Mouse (Mus musculus) spleen, postnatal 14 days (tissue): ENCODE results near the gene Wdr90.
"Not testable (repeated sequence)": the region's sequence is repeated elsewhere in the genome, so short reads cannot be mapped to it uniquely, and the experiment has no call there.

Experiments
- DNase-seq, 2 experiments: peaks; one replicate each; pipeline ENCODE4 v3.0.0; 2021 to 2022; ENCODE audit warnings: low spot score in 2 of 2

The Wdr90 gene

DNA sequence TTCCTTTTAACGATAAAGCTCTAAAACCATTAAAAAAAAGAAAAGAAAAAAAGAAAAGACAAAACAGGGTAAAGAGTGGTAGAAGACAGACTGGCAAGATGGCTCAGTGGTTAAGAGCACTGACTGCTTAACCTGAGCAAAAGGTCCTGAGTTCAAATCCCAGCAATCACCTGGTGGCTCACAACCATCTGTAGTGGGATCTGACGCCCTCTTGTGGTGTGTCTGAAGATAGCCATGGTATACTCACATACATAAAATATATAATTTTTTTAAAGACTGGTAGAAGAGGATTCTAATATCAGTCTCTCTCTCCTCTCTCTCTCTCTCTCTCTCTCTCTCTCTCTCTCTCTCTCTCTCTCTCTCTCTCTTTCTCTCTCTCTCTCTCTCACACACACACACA, 53.8 kb downstream of the Wdr90 start:
- not testable (repeated sequence) for DNase-seq

DNA sequence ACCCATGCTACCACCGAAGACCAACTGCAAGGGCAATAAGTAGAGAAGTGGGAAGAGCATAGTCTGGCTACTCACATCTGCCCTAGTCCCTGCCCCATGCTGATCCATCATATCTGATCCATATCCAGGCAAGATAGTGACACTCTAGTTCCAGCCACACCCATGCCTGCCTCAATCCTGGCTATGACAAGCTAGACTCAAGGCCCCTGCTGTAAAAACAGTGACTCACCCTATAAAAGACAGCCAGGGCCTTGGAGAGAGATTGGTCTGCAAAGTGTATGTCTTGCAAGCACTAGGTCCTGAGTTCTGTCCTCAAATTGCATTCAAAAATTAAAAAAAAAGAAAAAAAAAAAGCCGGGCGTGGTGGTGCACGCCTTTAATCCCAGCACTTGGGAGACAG, 54.8 kb downstream of the Wdr90 start:
- no peak for DNase-seq

DNA sequence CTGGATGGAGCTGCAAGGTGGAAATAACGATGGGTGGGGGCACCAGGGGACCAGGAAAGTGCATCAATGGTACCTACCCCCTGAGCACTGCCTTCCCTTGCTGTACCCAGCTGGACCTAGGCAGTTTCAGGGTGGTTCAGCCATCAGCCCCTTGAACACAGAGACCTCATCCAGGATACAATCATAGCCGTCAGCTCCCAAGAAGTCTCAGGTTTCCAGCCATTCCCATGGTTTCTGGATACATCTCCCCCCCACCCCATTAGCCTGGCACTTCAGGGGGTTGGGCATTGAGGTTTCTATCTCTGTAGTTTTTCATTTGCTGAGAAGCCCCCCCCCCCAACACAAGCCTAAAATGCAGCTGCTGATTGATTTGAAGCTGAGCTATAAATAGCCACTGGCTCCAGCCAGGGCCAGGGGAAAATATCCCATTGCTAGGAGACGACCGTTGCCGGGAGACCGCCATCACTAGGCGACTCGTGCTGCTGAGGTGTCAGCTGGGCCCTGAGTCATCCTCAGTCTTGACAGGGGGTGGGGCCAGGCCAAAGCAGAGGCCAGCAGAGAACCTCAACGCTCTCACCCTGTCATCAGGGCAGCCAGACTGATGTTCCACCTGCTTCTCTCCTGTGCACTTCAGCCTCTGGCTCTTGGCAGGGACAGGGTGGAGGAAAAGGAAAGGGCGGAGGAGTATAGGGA, 58.3 kb downstream of the Wdr90 start:
- DNase-seq: no peak

DNA sequence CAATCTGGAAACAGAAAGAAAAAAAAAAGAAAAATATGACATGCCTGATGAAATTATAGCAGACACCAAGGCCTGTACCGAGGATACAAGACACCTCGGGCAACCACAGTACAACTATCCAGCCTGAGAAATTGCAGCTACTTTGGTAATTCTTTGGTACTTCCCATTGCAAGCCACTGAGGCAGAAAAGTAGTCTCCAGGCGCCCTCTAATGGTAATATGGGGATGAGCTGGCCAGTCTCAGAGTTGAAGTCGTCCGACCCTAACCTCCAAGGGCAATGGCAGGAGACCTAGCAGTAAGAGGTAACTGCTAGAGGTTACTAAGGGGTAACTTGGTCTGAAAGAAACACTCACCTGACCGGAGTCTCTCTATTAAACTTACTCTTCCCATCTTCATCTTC, 60.3 kb downstream of the Wdr90 start:
- peak; percentile 40 to 60 for DNase-seq

DNA sequence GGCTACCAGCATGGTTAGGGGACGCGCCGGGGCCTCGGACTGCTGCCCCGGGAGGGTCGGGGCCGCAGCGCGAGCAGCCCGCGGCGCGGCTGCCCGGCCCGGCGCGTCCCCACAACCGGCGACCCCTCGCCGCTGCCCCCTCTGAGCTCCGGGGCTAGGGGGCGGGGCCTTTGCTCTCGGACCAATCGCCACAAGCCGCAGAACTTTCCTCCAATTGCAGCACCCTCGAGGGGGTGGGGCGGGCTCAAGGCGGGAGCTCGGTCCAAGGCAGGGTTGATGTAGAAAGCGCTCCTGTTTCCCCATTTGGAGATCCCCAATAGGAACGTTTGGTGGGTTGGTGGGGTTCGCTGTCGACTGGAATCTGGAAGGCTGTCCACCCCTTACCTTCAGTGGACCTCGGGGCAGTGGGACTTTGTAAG, 64.3 kb downstream of the Wdr90 start, which contains the start of gene Metrn:
Metrn (minus strand) TSS at position 186 of the 419 bp plus-strand sequence.
- peak; percentile 75 to 83 for DNase-seq

DNA sequence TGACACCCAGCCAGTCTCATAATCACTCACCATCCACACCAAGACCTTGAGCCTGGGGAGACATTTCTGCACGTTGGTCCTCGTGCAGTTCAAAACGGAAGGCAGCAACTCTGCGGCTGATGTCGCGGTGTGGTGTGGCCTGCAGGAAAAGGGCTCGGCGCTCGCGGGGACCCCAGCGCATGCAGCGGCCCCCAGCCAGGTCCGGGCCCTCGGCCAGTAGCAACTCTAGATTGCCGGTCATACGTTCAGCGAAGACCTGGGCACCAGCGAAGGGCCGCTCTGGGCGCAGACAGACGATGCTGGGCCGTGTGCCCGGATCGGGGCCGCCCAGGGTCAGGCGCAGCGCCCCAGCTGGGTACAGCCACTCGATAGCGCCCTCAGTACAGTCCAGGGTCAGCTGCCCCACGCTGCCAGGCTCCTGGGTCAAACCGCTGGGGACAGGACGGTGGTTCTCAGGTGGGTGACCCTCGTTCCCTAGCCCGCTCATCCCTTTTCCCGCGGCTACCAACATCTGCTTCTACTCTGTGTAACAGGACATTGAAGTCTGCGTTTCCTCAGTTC, 65.0 kb downstream of the Wdr90 start:
- no peak for DNase-seq

DNA sequence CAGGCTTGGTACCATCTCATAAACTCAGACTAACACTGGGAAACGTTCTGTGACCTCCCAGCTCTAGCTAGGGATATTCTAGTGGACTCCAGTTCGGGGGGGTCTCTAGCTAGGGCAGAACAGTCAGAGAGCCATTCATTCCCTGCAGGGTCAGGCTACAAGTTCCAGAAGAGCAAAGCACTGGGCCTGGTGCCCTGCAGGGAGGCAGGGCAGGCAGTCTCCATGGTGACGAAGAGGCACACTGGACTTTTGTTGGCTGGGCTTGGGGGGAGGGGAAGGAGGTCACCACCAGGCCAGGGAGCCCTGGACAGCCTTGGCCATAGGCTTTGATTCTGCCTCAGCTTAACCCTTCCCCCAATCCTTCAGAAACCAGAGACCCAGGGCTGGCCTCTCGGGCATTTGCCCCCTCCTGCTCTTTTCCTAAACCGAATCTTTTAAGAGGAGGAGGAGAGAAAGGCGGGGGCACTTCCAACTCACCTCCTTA, 65.7 kb downstream of the Wdr90 start, which contains the start of gene AC134908.4:
AC134908.4 (minus strand) TSS at position 51 of the 484 bp plus-strand sequence.
- DNase-seq: no peak

DNA sequence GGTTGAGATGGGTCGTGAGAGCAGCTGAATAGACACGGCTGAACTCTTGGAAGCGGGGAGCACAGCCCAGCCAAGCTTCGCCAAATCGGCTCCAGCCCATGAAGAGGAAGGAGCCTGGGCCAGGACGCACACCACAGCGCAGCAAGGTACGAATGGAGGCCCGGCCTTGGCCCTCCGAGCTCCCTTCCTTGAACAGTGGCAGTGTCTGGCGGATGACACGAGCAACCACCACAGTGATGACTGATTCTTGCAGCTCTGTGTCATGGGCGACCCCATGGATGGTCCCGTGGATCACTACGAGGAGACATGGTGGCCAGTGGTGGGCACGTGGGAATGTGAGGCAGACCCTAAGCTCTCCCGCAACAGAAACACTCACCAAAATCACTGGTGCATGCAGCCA, 66.3 kb downstream of the Wdr90 start:
- DNase-seq: no peak
